Mouse (Mus musculus): ENCODE results near the gene Gtf2ird2.

DNA sequence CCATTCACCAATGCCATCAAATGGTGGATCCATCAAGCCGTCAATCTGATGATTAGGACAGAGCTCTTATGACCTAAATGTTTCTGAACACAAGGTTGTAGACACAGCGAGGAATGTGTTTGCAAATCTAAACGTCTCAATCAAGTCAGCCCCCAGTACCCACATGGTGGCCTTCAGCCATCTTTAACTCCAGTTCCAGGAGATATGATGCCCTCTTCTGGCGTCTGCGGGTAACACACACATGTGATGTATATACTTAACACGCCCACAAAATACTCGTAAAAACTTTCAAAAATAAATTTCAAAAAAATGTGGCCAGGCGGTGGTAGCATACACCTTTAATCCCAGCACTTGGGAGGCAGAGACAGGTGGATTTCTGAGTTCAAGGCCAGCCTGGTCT lies 38.8 kb upstream of the Gtf2ird2 start:
- TF ChIP-seq CTCF (IDR thresholded peaks at IDR 0.05; ENCODE audit: extremely low read depth, insufficient read length, insufficient replicate concordance, low read depth, low read length) (no peak), POLR2A (IDR thresholded peaks at IDR 0.05; ENCODE audit: low read depth, low read length) (no peak)
